Mouse (Mus musculus) midbrain, embryonic 15.5 days (tissue): ENCODE data around the gene Gm14327. TPM values are rescaled to one million over a fixed set of nuclear protein-coding genes. Genes with fewer than 3 reads are reported as not detected.
"Not testable (repeated sequence)": the region's sequence is repeated elsewhere in the genome, so short reads cannot be mapped to it uniquely, and the experiment has no call there.

ENCODE experiments used
- ATAC-seq: fragments of 200-750 bp; cut with Nextera tagmentation; replicated peaks from 2 replicates; pipeline ENCODE4 v1.8.0; 2017; ENCODE audit warnings: moderate TSS enrichment
- H3K27ac ChIP-seq: fragments of 300-500 bp; sonication (generic); 2 replicates; pipeline ENCODE4 v1.5.1; 2015; ENCODE audit warnings: mild to moderate bottlenecking, inconsistent platforms
- H3K27me3 ChIP-seq: fragments of 300-500 bp; sonication (generic); replicated peaks from 2 replicates; pipeline ENCODE4 v1.6.1; 2015; ENCODE audit warnings: inconsistent platforms
- H3K36me3 ChIP-seq: fragments of 300-500 bp; sonication (generic); replicated peaks from 2 replicates; pipeline ENCODE4 v1.6.1; 2015; ENCODE audit warnings: inconsistent platforms
- H3K4me1 ChIP-seq: fragments of 300-500 bp; sonication (generic); 2 replicates; pipeline ENCODE4 v1.6.1; 2015; ENCODE audit warnings: inconsistent platforms
- H3K4me2 ChIP-seq: fragments of 300-500 bp; sonication (generic); 2 replicates; pipeline ENCODE4 v1.6.1; 2015; ENCODE audit warnings: inconsistent platforms, mild to moderate bottlenecking, moderate library complexity
- H3K4me3 ChIP-seq: fragments of 300-500 bp; sonication (generic); 2 replicates; pipeline ENCODE4 v1.5.1; 2015; ENCODE audit warnings: mild to moderate bottlenecking, inconsistent platforms
- H3K9ac ChIP-seq: fragments of 300-500 bp; sonication (generic); 2 replicates; pipeline ENCODE4 v1.6.1; 2015; ENCODE audit warnings: mild to moderate bottlenecking, inconsistent platforms
- H3K9me3 ChIP-seq: fragments of 300-500 bp; sonication (generic); 2 replicates; pipeline ENCODE4 v1.6.1; 2016; ENCODE audit warnings: inconsistent platforms
- WGBS: fragments of 180-500 bp; shearing (Covaris S2); methylation state at CpG from one replicate; pipeline ENCODE4 v1.1.7; 2015; ENCODE audit warnings: mixed read lengths; 5-methylcytosine and 5-hydroxymethylcytosine counted together
- polyA plus RNA-seq: library from polyadenylated mRNA; unstranded; fragments of >200 nt; fragmentation: Nextera tagmentation; extraction: Ambion mirVana; gene quantifications from 2 replicates; pipeline ENCODE4 v1.2.1, GENCODE M21; 2015

Gm14327 gene
- polyA plus RNA-seq, result 1.5 and 2.1 TPM in 2 replicates

DNA sequence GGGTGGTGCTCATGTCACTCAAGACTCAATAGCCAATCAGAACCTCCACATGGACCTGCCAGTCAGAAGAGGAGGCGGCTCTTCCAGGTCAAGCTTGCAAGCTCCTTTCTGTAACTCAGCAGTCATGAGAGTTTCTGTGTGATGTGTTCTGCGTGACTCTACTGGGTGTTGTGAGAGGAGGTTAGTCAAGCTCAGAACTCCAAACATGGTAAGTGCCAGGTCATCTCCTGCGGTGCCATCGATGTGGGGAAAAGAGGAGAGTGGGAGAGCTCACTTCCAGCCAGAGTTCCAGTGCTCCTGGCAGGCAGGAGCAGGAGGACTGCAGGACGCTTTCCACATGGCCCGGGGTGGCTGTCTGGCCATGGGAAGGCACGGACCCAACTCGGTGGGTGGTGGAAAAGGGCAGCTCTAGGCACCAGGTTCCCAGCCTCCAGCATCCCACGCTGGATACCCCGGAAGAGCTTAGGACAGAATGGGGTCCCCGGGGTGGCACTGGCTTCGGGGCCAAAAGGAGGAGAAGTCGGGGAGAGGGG, at the start of gene Gm14327:
Gene Gm14327, plus strand, starts transcription at position 51 of the 533 bp plus-strand sequence.
- H3K27me3 ChIP-seq, H3K9ac ChIP-seq, H3K4me2 ChIP-seq, H3K27ac ChIP-seq, H3K36me3 ChIP-seq, H3K4me1 ChIP-seq, ATAC-seq, H3K9me3 ChIP-seq: not testable (repeated sequence)
- H3K4me3 ChIP-seq, result peak within 1 kb of the TSS; percentile 20
- WGBS, result 46% methylated on average over 11 of the region's 13 CpGs

DNA sequence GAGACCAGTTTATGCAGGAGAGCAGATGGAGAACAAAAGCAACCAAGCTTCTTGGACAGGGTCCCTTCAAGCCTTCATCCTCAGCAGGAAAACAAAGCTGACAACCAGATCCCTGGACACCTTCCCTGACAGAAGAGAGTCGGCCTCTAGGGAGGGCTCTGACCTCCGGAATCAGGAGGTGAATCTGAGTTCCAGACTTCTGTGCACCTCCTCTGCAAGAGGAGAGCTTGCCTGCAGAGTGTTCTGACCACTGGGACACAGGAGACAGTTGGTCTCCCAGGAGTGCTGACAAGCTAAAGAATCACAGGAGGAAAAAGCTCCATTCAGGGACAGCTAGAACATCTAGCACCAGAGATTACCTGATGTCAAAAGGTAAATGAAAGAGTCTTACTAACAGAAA, 34.6 kb upstream of the Gm14327 start:
- not testable (repeated sequence) for H3K36me3 ChIP-seq, ATAC-seq, H3K9me3 ChIP-seq, H3K9ac ChIP-seq, H3K27ac ChIP-seq, H3K4me1 ChIP-seq, H3K4me2 ChIP-seq, H3K27me3 ChIP-seq, H3K4me3 ChIP-seq
- WGBS, result 91% methylated on average over 2 of the region's 2 CpGs

- H3K4me1 ChIP-seq, H3K27me3 ChIP-seq, H3K4me3 ChIP-seq, ATAC-seq, H3K27ac ChIP-seq, H3K36me3 ChIP-seq, H3K4me2 ChIP-seq, H3K9me3 ChIP-seq, H3K9ac ChIP-seq: not testable (repeated sequence)
- WGBS, result 90% methylated on average over 14 of the region's 14 CpGs
Observed at GRCm38 (mm10) chr2:177887743-177888142, 9.2 kb upstream of the Gm14327 start.

- not testable (repeated sequence) for H3K27me3 ChIP-seq, ATAC-seq, H3K9me3 ChIP-seq, H3K36me3 ChIP-seq, H3K4me1 ChIP-seq, H3K27ac ChIP-seq, H3K9ac ChIP-seq, H3K4me3 ChIP-seq, H3K4me2 ChIP-seq
- 60% methylated on average over 2 of the region's 3 CpGs for WGBS
Observed at GRCm38 (mm10) chr2:177898171-177898570, 1.3 kb downstream of the Gm14327 start.

- H3K4me3 ChIP-seq, H3K27ac ChIP-seq, H3K9me3 ChIP-seq, H3K4me1 ChIP-seq, H3K4me2 ChIP-seq, H3K9ac ChIP-seq, H3K27me3 ChIP-seq, H3K36me3 ChIP-seq, ATAC-seq: not testable (repeated sequence)
- no CpG with 5 or more reads among the region's 12 CpGs for WGBS
Observed at GRCm38 (mm10) chr2:177903276-177903675, 6.4 kb downstream of the Gm14327 start.

DNA sequence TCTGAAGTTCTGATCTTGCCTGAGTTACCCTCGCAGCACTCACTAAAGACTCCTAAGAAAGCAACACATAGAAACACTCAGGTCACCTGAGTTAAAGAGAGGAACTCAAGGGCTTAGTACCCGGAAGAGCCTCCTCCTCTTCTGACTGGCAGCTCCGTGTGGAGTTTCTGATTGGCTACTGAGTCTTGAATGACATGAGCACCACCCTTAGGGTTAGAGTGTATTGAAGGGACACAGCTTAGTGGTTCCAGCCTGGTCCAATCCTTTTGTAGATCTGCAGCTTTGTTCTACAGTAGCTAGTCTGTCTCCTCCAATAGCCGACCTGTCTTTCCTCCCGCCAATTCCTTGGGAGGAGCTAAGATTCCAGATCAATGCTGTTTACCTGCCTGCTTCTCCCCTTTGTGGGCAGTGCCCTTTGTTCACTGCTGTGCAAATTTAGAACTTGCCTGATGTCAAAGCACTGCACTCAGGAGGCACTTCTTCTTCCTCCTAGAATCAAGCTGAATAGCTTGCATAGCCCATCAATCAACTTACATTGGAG, 28.7 kb downstream of the Gm14327 start, which contains the start of gene Zfp972:
Gene Zfp972, minus strand, starts transcription at position 51 of the 541 bp plus-strand sequence.
- H3K4me3 ChIP-seq, H3K9me3 ChIP-seq, H3K27me3 ChIP-seq, H3K36me3 ChIP-seq, H3K4me2 ChIP-seq, ATAC-seq, H3K9ac ChIP-seq, H3K27ac ChIP-seq, H3K4me1 ChIP-seq: not testable (repeated sequence)
- 71% methylated on average over 3 of the region's 5 CpGs for WGBS

Other genes with a start within 250 kb of the Gm14327 start
- gene Gm14322, start 137.8 kb upstream of the Gm14327 start, polyA plus RNA-seq, result 5.8 and 5.9 TPM in 2 replicates
- gene Gm14325, start 56.8 kb upstream of the Gm14327 start, polyA plus RNA-seq, result 29.7 and 32.8 TPM in 2 replicates
- gene Zfp972, start 28.5 kb downstream of the Gm14327 start, polyA plus RNA-seq, result 0.34 and 0.56 TPM in 2 replicates
- 13.2 and 14.8 TPM in 2 replicates for gene Gm14326, start 60.2 kb downstream of the Gm14327 start, polyA plus RNA-seq
- gene Zfp971, start 126.2 kb downstream of the Gm14327 start, polyA plus RNA-seq, result 9.3 TPM in 2 replicates
- 15.0 TPM in 2 replicates for gene Zfp931, start 181.4 kb downstream of the Gm14327 start, polyA plus RNA-seq
- gene Phactr3, start 221.9 kb downstream of the Gm14327 start, polyA plus RNA-seq, result 66.3 and 67.1 TPM in 2 replicates